Mouse (Mus musculus): Measurements from ENCODE around the gene Myo3b. TPM values are rescaled to one million over a fixed set of nuclear protein-coding genes. Genes with fewer than 3 reads are reported as not detected.

Myo3b gene
- polyA plus RNA-seq, 1 experiment from 2014 or later = not detected

- no peak overlapping the region for H3K4me3 ChIP-seq (ENCODE audit: inconsistent target)
- H3K36me3 ChIP-seq (ENCODE audit: inconsistent target) = no peaks in the 10 kb centered on the region
- H3K27ac ChIP-seq = no peak overlapping the region
- H3K79me2 ChIP-seq (ENCODE audit: inconsistent target) = no peaks in the 10 kb centered on the region
- WGBS (ENCODE audit: missing documents) = 90% methylated on average over 8 of the region's 8 CpGs
Observed at GRCm38 (mm10) chr2:70345126-70345525, 306.2 kb downstream of the Myo3b start.

- H3K4me3 ChIP-seq (ENCODE audit: inconsistent target) = no peak overlapping the region
- no peak overlapping the region for H3K27ac ChIP-seq
- no peaks in the 10 kb centered on the region for H3K79me2 ChIP-seq (ENCODE audit: inconsistent target)
- WGBS (ENCODE audit: missing documents) = 0% methylated on average over 1 of the region's 1 CpGs
- no peaks in the 10 kb centered on the region for H3K36me3 ChIP-seq (ENCODE audit: inconsistent target)
Observed at GRCm38 (mm10) chr2:70347511-70347910, 308.6 kb downstream of the Myo3b start.

- H3K36me3 ChIP-seq (ENCODE audit: inconsistent target) = no peaks in the 10 kb centered on the region
- H3K4me3 ChIP-seq (ENCODE audit: inconsistent target) = no peak overlapping the region
- H3K79me2 ChIP-seq (ENCODE audit: inconsistent target) = no peaks in the 10 kb centered on the region
- WGBS (ENCODE audit: missing documents) = 83% methylated on average over 11 of the region's 11 CpGs
- no peak overlapping the region for H3K27ac ChIP-seq
Observed at GRCm38 (mm10) chr2:70348793-70349553, 310.0 kb downstream of the Myo3b start.

GRCm38 (mm10) chr2:70352435-70353165 lies 313.7 kb downstream of the Myo3b start:
- no peaks in the 10 kb centered on the region for H3K36me3 ChIP-seq (ENCODE audit: inconsistent target)
- WGBS (ENCODE audit: missing documents) = 72% methylated on average over 10 of the region's 10 CpGs
- H3K79me2 ChIP-seq (ENCODE audit: inconsistent target) = no peaks in the 10 kb centered on the region
- H3K27ac ChIP-seq = no peak overlapping the region
- H3K4me3 ChIP-seq (ENCODE audit: inconsistent target) = no peak overlapping the region

GRCm38 (mm10) chr2:70354056-70354455 lies 315.1 kb downstream of the Myo3b start:
- no peak overlapping the region for H3K4me3 ChIP-seq (ENCODE audit: inconsistent target)
- no peaks in the 10 kb centered on the region for H3K79me2 ChIP-seq (ENCODE audit: inconsistent target)
- H3K36me3 ChIP-seq (ENCODE audit: inconsistent target) = no peaks in the 10 kb centered on the region
- H3K27ac ChIP-seq = no peak overlapping the region
- WGBS (ENCODE audit: missing documents) = 89% methylated on average over 4 of the region's 4 CpGs

GRCm38 (mm10) chr2:70355026-70355425 lies 316.1 kb downstream of the Myo3b start:
- no peak overlapping the region for H3K4me3 ChIP-seq (ENCODE audit: inconsistent target)
- no peaks in the 10 kb centered on the region for H3K79me2 ChIP-seq (ENCODE audit: inconsistent target)
- H3K36me3 ChIP-seq (ENCODE audit: inconsistent target) = no peaks in the 10 kb centered on the region
- 80% methylated on average over 2 of the region's 2 CpGs for WGBS (ENCODE audit: missing documents)
- H3K27ac ChIP-seq = no peak overlapping the region

GRCm38 (mm10) chr2:70369421-70369820 lies 330.5 kb downstream of the Myo3b start:
- 93% methylated on average over 6 of the region's 6 CpGs for WGBS (ENCODE audit: missing documents)
- Histone ChIP-seq H3K27ac (no peak overlapping the region), H3K4me3 (ENCODE audit: inconsistent target) (no peak overlapping the region), H3K36me3 (ENCODE audit: inconsistent target) (no peaks in the 10 kb centered on the region), H3K79me2 (ENCODE audit: inconsistent target) (no peaks in the 10 kb centered on the region)

GRCm38 (mm10) chr2:70379341-70379740 lies 340.4 kb downstream of the Myo3b start:
- Histone ChIP-seq H3K36me3 (ENCODE audit: inconsistent target) (no peaks in the 10 kb centered on the region), H3K4me3 (ENCODE audit: inconsistent target) (no peak overlapping the region), H3K27ac (no peak overlapping the region), H3K79me2 (ENCODE audit: inconsistent target) (no peaks in the 10 kb centered on the region)
- 47% methylated on average over 6 of the region's 6 CpGs for WGBS (ENCODE audit: missing documents)

GRCm38 (mm10) chr2:70379939-70380338 lies 341.0 kb downstream of the Myo3b start:
- no peaks in the 10 kb centered on the region for H3K36me3 ChIP-seq (ENCODE audit: inconsistent target)
- H3K79me2 ChIP-seq (ENCODE audit: inconsistent target) = no peaks in the 10 kb centered on the region
- no peak overlapping the region for H3K27ac ChIP-seq
- H3K4me3 ChIP-seq (ENCODE audit: inconsistent target) = no peak overlapping the region
- WGBS (ENCODE audit: missing documents) = 37% methylated on average over 6 of the region's 6 CpGs

- 73% methylated on average over 6 of the region's 6 CpGs for WGBS (ENCODE audit: missing documents)
- Histone ChIP-seq H3K36me3 (ENCODE audit: inconsistent target) (no peaks in the 10 kb centered on the region), H3K27ac (no peak overlapping the region), H3K79me2 (ENCODE audit: inconsistent target) (no peaks in the 10 kb centered on the region), H3K4me3 (ENCODE audit: inconsistent target) (no peak overlapping the region)
Observed at GRCm38 (mm10) chr2:70388645-70389044, 349.7 kb downstream of the Myo3b start.

GRCm38 (mm10) chr2:70389162-70389561 lies 350.2 kb downstream of the Myo3b start:
- Histone ChIP-seq H3K36me3 (ENCODE audit: inconsistent target) (no peaks in the 10 kb centered on the region), H3K27ac (no peak overlapping the region), H3K79me2 (ENCODE audit: inconsistent target) (no peaks in the 10 kb centered on the region), H3K4me3 (ENCODE audit: inconsistent target) (no peak overlapping the region)
- WGBS (ENCODE audit: missing documents) = 83% methylated on average over 1 of the region's 1 CpGs

- Histone ChIP-seq H3K4me3 (ENCODE audit: inconsistent target) (no peak overlapping the region), H3K79me2 (ENCODE audit: inconsistent target) (no peaks in the 10 kb centered on the region), H3K27ac (no peak overlapping the region), H3K36me3 (ENCODE audit: inconsistent target) (no peaks in the 10 kb centered on the region)
- 90% methylated on average over 9 of the region's 9 CpGs for WGBS (ENCODE audit: missing documents)
Observed at GRCm38 (mm10) chr2:70397734-70398276, 358.9 kb downstream of the Myo3b start.

- Histone ChIP-seq H3K79me2 (ENCODE audit: inconsistent target) (no peaks in the 10 kb centered on the region), H3K27ac (no peak overlapping the region), H3K36me3 (ENCODE audit: inconsistent target) (no peaks in the 10 kb centered on the region), H3K4me3 (ENCODE audit: inconsistent target) (no peak overlapping the region)
- WGBS (ENCODE audit: missing documents) = 93% methylated on average over 15 of the region's 15 CpGs
Observed at GRCm38 (mm10) chr2:70399441-70400115, 360.7 kb downstream of the Myo3b start.

GRCm38 (mm10) chr2:70400321-70400720 lies 361.4 kb downstream of the Myo3b start:
- no peaks in the 10 kb centered on the region for H3K36me3 ChIP-seq (ENCODE audit: inconsistent target)
- 87% methylated on average over 6 of the region's 6 CpGs for WGBS (ENCODE audit: missing documents)

GRCm38 (mm10) chr2:70404301-70404700 lies 365.4 kb downstream of the Myo3b start:
- 79% methylated on average over 2 of the region's 2 CpGs for WGBS (ENCODE audit: missing documents)
- H3K4me3 ChIP-seq (ENCODE audit: inconsistent target) = no peak overlapping the region
- H3K79me2 ChIP-seq (ENCODE audit: inconsistent target) = no peaks in the 10 kb centered on the region
- no peak overlapping the region for H3K27ac ChIP-seq
- H3K36me3 ChIP-seq (ENCODE audit: inconsistent target) = no peaks in the 10 kb centered on the region

More at GRCm38 (mm10) chr2:70400321-70400720, 361.4 kb downstream of the Myo3b start:
- no peaks in the 10 kb centered on the region for H3K79me2 ChIP-seq (ENCODE audit: inconsistent target)
- H3K27ac ChIP-seq = no peak overlapping the region
- H3K4me3 ChIP-seq (ENCODE audit: inconsistent target) = no peak overlapping the region
